Mouse (Mus musculus) T-helper 1 cell (primary cell): ENCODE measurements at regions not wholly inside any gene's neighbourhood (a gene's known extent, or its start where the extent isn't known, plus 50 kb on each side); places are given as distances from the start of the nearest gene placed in this dataset.
"Not testable (repeated sequence)": the region's sequence is repeated elsewhere in the genome, so short reads cannot be mapped to it uniquely, and the experiment has no call there.

Experiments used
- in situ Hi-C: fragments of 300-600 bp; cut with MboI, MseI; formaldehyde crosslinking; loops from one replicate; pipeline ENCODE4 v1.15.1; 2025; ENCODE audit warnings: high pct_unique_total_duplicates

DNA sequence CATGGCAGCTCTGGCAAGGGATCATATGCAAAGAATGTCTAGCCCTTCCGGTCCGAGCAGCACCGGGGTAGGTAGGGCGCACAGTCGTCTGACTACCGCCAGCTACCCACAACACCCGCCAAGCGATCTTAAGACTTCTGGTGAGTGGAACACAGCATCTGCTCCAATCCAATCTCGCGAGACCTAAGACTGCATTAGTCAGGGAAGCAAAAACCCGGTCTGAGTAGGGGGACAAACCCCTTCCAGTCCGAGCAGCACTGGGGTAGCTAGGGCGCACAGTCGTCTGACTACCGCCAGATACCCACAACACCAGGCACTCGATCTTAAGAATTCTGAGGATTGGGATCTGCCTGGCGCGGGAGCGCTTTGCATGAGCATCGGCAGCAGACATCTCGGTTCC lies 57.1 kb downstream of the Nap1l2 start:
- in situ Hi-C loops: not testable (repeated sequence)

GRCm38 (mm10) chrX:103109181-103109580 lies 77.3 kb downstream of the Nap1l2 start:
- in situ Hi-C loops: no loop called here

DNA sequence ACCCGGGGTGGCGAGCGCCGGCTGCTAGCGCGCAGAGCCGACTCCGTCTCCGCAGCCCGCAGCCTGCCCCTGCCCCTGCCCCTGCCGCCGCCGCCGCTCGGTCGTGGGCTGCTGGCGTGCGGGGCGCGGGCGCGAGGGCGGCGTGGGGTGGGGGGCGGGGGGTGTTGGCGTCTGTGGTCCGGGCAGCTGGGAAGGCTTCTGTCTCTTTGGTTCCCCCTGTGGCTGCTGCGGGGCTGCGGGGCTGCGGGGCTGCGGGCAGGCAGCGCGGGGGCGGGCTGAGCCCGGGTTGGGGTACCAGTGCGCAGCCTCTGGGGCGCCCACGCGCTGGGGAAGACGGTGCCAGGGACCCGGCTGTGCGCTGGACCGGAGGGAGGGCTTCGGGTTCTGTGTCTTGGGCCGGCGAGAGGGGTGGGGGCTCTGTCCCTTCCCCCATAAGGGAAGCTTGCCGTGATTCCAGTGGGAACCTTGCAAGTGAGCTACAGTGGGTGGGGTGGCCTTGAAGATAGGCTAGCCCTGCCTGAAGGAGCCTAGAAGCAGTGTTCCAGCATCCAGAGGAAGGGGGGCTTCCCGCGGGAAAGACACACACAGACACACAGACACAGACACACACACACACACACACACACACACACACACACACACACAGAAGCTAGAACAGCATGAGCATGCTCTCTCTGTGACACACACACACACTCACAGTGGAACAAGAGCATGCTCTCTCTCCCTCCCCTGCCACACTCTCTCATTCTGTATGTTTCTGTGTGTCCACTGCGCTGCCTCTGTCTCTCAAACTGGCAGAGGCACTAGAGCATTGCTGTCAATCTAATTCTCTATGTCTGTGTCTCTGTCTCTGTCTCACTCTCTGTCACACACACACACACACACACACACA lies 118.5 kb downstream of the Nap1l2 start:
- in situ Hi-C loops: not testable (repeated sequence)

GRCm38 (mm10) chrX:103067107-103067506 lies 119.3 kb downstream of the Nap1l2 start:
- in situ Hi-C loops: not testable (repeated sequence)

DNA sequence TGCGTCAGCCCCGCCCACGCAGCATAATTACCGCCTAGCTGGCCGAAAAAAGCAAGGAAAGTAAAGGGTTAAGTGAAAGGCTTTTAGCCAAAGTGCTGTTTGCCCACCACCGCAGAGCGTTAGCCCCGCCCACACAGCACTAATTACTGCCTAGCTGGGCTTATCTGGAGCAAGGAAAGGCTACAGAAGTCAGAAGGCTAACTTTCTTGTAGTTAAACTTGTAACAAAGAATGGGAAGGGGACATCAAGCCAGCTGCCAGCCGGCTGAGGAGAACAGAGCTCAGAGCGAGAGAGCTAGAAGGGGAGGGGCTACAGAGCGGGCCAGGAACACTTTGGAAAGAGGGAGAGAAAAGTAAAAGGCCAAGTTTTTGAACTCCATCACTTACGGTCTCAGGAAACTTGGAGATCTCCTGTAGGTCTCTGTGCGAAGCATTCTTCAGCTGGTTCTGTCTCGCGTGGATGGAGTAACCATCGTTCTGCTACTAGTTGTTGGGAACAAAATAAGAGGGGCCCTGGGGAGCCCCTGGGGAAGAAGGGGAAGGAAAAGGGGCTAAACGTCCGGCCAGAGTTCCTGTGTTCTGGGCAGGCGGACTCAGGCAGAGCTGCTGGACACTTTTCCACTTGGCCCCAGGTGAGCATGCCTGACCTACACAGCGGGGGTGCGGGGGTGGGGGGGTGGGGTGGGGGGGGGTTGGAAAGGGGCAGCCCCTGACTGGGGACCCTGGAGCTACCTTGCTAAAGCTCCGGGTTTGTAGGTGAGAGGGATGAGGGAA lies 98.3 kb downstream of the 1700018G05Rik start:
- in situ Hi-C loops: no loop called here

DNA sequence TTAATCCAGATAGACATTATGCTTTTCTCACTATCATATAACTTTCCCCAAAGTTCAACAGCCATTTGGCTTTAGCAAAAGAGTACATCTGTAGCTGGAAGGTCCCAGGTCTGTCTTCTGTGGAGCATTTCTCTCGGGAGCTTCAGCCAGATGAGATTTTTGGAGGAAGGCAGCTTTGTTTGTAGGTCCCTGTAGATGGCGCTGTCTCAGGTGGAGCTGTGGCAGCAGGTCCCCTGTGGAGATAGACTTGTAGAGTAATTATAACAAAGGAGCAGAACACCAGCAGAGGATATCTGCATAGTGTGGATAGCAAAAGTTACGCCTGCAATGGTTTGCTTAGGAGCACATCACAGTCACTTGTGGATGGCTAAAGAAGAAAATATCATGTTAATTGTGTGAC lies 97.3 kb downstream of the 1700018G05Rik start:
- in situ Hi-C loops: not testable (repeated sequence)

DNA sequence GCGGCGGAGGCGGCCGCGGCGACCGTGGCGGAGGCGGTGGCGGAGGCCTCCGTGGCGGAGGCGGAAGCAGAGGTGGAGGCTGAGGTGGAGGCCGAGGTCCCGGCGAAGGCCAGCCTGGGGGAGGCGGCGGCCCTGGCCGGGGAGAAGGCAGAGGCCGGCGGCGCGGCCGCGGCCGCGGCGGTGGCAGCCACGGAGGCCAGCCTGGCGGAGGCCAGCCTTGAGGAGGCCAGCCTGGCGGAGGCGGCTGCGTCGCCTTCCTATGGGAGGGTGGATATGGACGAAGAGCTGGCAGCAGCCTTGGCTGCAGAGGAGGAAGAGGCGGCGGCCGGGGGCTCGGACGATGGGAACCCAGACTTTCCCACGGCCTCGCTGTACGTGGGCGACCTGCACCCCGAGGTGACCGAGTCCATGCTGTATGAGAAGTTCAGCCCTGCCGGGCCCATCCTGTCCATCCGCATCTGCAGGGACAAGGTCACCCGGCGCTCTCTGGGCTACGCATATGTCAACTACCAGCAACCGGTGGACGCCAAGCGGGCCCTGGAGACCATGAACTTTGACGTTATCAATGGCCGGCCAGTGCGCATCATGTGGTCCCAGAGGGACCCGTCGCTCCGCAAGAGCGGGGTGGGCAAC lies 85.4 kb downstream of the 1700018G05Rik start:
- in situ Hi-C loops: not testable (repeated sequence)

DNA sequence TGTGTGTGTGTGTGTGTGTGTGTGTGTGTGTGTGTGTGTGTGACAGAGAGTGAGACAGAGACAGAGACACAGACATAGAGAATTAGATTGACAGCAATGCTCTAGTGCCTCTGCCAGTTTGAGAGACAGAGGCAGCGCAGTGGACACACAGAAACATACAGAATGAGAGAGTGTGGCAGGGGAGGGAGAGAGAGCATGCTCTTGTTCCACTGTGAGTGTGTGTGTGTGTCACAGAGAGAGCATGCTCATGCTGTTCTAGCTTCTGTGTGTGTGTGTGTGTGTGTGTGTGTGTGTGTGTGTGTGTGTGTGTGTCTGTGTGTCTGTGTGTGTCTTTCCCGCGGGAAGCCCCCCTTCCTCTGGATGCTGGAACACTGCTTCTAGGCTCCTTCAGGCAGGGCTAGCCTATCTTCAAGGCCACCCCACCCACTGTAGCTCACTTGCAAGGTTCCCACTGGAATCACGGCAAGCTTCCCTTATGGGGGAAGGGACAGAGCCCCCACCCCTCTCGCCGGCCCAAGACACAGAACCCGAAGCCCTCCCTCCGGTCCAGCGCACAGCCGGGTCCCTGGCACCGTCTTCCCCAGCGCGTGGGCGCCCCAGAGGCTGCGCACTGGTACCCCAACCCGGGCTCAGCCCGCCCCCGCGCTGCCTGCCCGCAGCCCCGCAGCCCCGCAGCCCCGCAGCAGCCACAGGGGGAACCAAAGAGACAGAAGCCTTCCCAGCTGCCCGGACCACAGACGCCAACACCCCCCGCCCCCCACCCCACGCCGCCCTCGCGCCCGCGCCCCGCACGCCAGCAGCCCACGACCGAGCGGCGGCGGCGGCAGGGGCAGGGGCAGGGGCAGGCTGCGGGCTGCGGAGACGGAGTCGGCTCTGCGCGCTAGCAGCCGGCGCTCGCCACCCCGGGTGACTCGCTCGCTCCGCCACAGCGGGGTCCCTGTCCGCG lies 84.4 kb downstream of the 1700018G05Rik start:
- in situ Hi-C loops: not testable (repeated sequence)

- in situ Hi-C loops: loop anchor here (5.0 kb wide), 1 partner anchor 93 kb away; no protein-coding TSS in a partner anchor
Measured at GRCm38 (mm10) chrX:102993956-102994355, 65.8 kb downstream of the 1700018G05Rik start.
